Mouse (Mus musculus): ENCODE results near the gene Actn4. TPM values are rescaled to one million over a fixed set of nuclear protein-coding genes. Genes with fewer than 3 reads are reported as not detected.

Actn4 gene
- total RNA-seq, 2 experiments from 2014 or later = 123 to 132 TPM

- no peak for DNase-seq (ENCODE audit: low spot score in 2 of 2)
Observed at GRCm38 (mm10) chr7:28950346-28951037, 11.6 kb downstream of the Actn4 start.

- no peak for DNase-seq (ENCODE audit: low spot score in 2 of 2)
Observed at GRCm38 (mm10) chr7:28949298-28949697, 12.8 kb downstream of the Actn4 start.

- DNase-seq (ENCODE audit: low spot score in 2 of 2) = no peak
Observed at GRCm38 (mm10) chr7:28948746-28949145, 13.4 kb downstream of the Actn4 start.

- DNase-seq (ENCODE audit: low spot score in 2 of 2) = no peak
Observed at GRCm38 (mm10) chr7:28946271-28946610, 15.9 kb downstream of the Actn4 start.

- no peak for DNase-seq (ENCODE audit: low spot score in 2 of 2)
Observed at GRCm38 (mm10) chr7:28945416-28946270, 16.5 kb downstream of the Actn4 start.

- DNase-seq (ENCODE audit: low spot score in 2 of 2) = no peak
Observed at GRCm38 (mm10) chr7:28944756-28945415, 17.3 kb downstream of the Actn4 start.

GRCm38 (mm10) chr7:28943451-28944180 is 18.5 kb downstream of the Actn4 start:
- peak in 1 of 2 experiments; percentile 47 for DNase-seq (ENCODE audit: low spot score in 2 of 2)

GRCm38 (mm10) chr7:28941542-28941941 is 20.6 kb downstream of the Actn4 start:
- DNase-seq (ENCODE audit: low spot score in 2 of 2) = no peak

GRCm38 (mm10) chr7:28941129-28941528 is 21.0 kb downstream of the Actn4 start:
- no peak for DNase-seq (ENCODE audit: low spot score in 2 of 2)

GRCm38 (mm10) chr7:28939418-28940183 is 22.5 kb downstream of the Actn4 start:
- DNase-seq (ENCODE audit: low spot score in 2 of 2) = no peak

GRCm38 (mm10) chr7:28938654-28939053 is 23.5 kb downstream of the Actn4 start:
- no peak for DNase-seq (ENCODE audit: low spot score in 2 of 2)

GRCm38 (mm10) chr7:28936787-28937186 is 25.4 kb downstream of the Actn4 start:
- DNase-seq (ENCODE audit: low spot score in 2 of 2) = no peak

GRCm38 (mm10) chr7:28933825-28934224 is 28.3 kb downstream of the Actn4 start:
- DNase-seq (ENCODE audit: low spot score in 2 of 2) = no peak

GRCm38 (mm10) chr7:28932421-28933041 is 29.6 kb downstream of the Actn4 start:
- DNase-seq (ENCODE audit: low spot score in 2 of 2) = no peak

- DNase-seq (ENCODE audit: low spot score in 2 of 2) = no peak
Observed at GRCm38 (mm10) chr7:28931695-28932039, 30.5 kb downstream of the Actn4 start.

GRCm38 (mm10) chr7:28931032-28931694 is 31.0 kb downstream of the Actn4 start:
- no peak for DNase-seq (ENCODE audit: low spot score in 2 of 2)

- DNase-seq (ENCODE audit: low spot score in 2 of 2) = no peak
Observed at GRCm38 (mm10) chr7:28930320-28931031, 31.7 kb downstream of the Actn4 start.

GRCm38 (mm10) chr7:28929381-28929780 is 32.8 kb downstream of the Actn4 start:
- no peak for DNase-seq (ENCODE audit: low spot score in 2 of 2)

- no peak for DNase-seq (ENCODE audit: low spot score in 2 of 2)
Observed at GRCm38 (mm10) chr7:28926172-28926571, 36.0 kb downstream of the Actn4 start.

Data from layer of hippocampus, postnatal 14 days (tissue).